Mouse (Mus musculus): ENCODE measurements around the gene Cst13.

Cst13 gene

DNA sequence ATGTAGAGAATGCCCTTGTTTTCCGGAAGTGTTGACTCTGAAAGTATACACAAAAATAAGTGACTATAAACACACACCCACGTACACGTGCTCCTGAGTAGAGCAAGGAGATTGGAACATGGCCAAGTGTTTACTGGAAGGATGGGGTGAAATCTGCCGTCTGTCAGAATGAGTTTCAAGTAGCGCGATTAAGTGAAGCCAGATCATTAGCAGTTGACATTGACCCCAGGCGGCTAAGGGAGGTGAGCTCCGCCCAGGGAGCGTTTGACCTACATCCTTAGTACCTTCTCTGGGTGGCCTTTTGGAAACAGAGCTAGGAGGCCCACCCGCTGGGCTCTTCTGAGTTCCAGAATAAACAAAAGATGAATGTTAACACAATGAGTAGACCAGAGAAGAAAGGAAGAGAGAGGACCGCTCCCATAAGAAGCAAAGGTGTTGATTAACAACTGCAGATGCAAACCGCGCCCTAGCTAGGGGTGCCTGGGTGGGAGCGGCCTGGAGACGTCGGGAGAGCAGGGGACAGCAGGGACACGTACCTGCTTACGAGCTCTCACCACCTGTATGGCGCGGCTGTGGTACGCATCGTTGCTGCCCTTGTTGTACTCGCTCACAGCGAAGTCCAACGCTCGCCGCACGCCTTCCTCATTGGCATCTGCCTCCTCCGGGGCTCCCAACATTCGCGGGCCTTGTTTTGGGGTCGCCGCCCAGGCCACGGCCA lies 54.9 kb downstream of the Cst13 start:
- DNase-seq (ENCODE audit: low read depth, low spot score): no peak

DNA sequence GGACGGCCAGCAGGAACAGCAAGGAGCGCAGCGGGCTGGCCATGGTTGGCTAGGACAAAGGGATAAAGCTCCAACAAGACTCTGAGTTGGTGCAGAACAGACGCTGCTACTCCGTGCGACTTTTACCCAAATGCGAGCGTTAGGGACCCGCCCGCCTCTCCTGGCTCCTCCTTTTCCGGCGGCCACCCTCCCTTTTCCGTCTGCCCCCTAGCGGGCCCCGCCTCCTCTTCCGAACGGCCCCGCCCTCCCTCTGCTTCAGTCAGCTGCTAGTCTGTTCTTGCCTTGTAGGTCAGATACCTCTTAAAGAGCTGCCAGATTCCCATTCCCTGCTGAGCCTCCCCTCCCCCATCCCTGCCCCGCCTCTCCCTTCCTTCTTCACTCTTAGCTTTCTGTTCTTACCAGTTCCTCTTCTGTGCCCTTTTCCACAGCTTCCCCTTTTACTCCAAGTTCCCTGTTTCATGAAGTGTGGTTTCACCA lies 55.5 kb downstream of the Cst13 start, which contains the start of gene Cst3:
Gene Cst3, minus strand, starts transcription at position 358 of the 477 bp plus-strand sequence.
- peak; percentile 78 for DNase-seq (ENCODE audit: low read depth, low spot score)

GRCm38 (mm10) chr2:148877016-148877770 lies 57.3 kb downstream of the Cst13 start:
- DNase-seq (ENCODE audit: low read depth, low spot score): no peak

DNA sequence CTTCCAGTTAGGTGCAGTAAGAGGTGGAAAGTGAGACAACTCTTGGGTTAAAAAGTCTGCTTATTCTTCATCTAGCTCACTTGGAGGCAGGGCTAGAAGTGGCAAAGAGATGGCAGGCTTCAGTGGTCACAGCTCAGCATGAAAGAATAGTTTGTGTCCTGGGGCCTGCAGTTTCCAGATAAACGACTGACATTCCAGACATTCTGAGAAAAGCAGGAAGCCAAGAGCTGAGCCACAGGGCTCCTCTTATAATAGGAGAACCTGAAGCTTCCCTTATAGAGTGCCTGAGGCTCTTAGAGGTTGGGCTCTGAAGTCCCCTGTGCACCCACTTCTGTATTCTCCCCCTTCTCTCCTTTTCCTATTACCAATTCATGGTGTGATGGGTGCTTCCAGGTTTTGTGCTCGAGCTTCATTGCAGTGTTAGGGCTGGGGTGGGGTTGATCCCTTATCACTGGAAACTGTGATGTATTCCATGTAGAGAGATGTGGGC lies 58.8 kb downstream of the Cst13 start:
- no peak for DNase-seq (ENCODE audit: low read depth, low spot score)

DNA sequence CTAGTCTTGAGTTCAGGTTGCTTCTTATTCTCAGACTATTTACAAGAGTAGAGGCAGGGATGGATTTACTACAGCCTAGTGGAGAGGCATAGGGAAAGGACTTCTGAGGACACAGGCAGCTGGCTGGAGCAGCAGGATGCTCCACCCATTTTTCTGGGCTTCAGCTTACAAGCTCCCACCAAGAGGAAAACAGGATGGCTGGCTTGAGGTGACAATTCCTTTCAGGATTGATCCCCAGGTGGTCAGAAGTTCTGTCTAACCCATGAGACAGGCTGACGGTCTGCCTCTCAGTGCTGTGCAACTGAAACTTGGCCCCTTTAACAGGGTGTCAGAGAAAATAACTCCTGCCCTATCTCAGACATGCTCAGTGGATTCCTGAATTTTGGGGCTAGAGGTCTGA lies 59.3 kb downstream of the Cst13 start:
- DNase-seq (ENCODE audit: low read depth, low spot score): no peak
